Mouse (Mus musculus): ENCODE data around the gene Tecta. TPM values are rescaled to one million over a fixed set of nuclear protein-coding genes. Genes with fewer than 3 reads are reported as not detected.

Gene Tecta
- total RNA-seq, 2 experiments from 2014 or later: not detected

DNA sequence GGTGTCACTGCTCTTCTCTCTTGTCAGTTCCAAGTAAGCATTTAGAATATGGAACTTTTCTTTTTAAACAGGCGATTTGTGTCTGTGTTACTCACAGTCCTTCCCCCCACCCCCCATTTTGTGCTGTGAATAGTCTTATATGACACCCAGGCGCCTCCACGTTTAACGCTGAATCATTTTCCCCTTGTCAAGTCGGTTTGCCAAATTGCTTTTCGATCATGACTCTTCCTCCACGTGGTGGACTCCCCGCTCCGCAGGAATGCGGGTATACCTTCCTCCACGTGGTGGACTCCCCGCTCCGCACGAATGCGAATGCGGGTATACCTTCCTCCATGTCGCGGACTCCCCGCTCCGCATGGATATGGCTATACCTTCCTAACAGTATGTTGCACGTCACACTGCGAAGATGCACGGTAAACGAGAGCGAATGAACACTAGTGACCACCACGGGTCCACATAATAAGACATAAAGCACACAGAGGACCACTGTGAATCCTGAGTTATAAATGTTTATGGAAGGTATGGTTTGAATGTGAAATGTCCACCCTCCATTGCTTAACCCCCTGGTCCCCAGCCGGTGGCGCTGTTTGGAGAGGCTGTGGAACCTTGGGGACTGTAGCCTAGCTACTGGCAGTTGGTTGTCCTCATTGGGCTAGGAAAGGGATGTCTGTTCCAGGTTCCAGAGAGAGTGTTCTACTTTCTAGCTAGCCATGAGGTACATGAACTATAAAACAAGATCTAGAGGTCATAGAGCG is 74.9 kb downstream of the Tecta start:
- intact Hi-C loops (cut with DNase I): loop anchor here (5.0 to 10.0 kb wide), 3 partner anchors 247 to 460 kb away; no protein-coding TSS in a partner anchor
- no peak for DNase-seq

DNA sequence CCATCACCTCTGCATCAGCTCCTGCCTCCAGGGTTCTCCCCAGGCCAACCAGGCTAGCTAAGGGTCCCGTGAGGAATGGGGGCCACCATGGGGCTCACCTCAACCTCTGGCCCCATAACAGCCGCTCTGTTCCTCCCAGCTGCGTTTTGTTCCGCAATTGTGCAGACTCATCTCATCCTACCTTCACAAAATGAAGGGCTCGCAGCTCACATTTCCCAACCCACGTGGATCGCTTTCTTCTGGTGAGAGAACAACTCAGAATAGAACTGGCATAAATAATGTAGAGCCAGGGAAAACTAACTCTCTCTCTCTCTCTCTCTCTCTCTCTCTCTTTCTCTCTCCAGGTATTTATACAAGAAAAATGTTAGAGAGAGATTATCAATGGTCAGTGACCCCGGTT is 76.5 kb downstream of the Tecta start:
- intact Hi-C loops (cut with DNase I): loop anchor here (10.0 kb wide), 2 partner anchors 362 to 462 kb away; no protein-coding TSS in a partner anchor

DNA sequence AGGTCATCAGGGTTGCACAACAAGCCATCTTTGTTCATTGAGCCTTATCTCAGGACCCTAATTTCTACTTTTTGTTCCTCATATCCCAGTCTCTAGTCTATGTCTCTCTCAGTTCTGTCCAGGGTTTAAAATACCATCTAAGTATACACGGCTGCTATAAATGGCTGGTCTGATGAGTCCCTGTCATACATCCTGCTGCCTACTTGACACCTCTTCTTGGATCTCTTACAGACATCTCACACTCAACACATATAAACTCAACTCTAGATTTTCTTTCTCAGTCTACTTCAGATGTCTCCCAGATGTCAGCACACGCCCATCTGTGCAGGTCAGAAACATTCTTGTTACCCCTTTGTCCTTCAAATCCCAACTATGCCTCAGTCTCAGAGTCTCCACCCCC is 78.3 kb downstream of the Tecta start:
- intact Hi-C loops (cut with DNase I): loop anchor here (10.0 kb wide), 2 partner anchors 363 to 463 kb away; no protein-coding TSS in a partner anchor
- no peak for DNase-seq

More for the DNA sequence above, 76.5 kb downstream of the Tecta start:
- DNase-seq: no peak

DNA sequence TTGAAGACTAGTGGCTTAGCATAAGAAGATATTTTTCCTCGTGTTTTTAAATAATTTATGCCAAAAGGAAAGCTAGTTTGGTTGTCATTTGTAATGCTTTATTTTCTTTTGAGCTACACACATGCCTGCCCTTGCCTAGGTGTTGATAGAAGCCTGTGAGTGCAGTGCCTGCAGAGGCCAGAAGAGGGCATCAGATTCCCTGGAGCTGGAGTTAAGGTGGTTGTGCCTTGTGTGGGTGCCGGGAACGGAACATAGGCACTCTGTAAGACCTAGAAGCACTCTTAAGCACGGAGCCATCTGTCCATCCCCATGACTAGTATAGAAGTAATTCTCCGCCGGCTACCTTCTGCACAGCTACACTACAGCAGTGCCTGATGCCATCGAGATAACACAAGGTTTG is 79.1 kb downstream of the Tecta start:
- DNase-seq: no peak
- intact Hi-C loops (cut with DNase I): loop anchor here (10.0 kb wide), 2 partner anchors 364 to 464 kb away; no protein-coding TSS in a partner anchor

DNA sequence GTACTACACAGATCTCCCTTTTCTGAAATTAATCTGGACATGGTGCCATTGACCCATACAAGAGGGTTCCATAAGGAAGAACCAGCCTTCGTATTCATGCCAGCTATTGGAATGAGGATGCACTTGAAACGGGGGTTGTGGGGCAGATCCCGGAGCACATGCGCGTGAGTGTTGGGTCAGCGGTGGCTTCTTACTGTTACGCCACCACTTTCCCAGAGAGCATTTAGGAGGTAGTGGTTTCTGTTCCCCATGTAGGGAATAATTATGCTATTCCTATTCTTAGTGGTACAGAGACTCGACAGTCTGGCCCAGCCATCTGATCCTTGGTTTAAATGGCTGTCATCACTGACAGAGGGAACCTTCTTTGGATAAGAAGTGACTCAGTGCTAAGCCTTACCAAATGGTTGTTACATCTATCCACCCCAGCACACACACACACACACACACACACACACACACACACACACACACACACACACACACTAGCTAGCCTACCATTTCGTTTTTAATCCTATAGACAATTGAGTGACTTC is 81.2 kb downstream of the Tecta start:
- DNase-seq: no peak
- intact Hi-C loops (cut with DNase I): no loop called here

DNA sequence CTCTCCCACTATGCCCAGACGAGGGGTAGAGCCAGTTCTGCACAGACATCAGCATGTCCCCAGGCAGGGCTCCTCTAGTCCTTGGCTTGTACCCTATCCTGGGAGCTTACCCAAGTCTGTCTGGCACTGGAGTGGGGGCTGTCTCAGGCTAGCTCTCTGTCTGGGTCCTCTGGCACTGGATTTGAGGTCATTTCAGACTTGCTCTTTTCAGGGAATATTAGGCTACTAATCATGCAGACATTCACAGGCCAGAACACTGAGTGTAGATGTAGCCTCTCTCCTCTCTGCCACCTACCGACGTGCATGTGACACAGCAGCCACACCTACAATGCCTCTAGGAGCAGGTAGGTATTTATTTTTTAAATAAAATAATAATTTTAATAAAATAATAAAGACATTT is 82.4 kb downstream of the Tecta start:
- no peak for DNase-seq
- intact Hi-C loops (cut with DNase I): no loop called here

DNA sequence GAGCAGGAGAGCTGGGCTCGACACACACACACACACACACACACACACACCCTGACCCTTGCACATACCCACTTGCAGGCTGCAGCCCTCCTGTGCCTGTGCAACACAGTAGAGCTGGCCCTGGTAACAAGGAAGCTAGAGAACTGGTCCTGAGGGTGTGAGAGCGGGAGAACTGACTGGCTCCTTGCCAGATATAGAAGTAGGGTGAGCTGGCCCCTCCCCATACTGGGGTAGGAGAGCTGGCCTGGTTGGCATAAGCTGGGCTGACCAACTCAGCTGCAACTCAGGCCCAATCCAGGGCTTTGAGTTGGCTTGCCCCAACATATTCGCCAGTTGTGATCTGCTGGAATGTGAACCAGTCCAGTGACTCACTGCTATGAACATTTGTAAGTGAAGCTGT is 83.9 kb downstream of the Tecta start:
- no peak for DNase-seq
- intact Hi-C loops (cut with DNase I): no loop called here

DNA sequence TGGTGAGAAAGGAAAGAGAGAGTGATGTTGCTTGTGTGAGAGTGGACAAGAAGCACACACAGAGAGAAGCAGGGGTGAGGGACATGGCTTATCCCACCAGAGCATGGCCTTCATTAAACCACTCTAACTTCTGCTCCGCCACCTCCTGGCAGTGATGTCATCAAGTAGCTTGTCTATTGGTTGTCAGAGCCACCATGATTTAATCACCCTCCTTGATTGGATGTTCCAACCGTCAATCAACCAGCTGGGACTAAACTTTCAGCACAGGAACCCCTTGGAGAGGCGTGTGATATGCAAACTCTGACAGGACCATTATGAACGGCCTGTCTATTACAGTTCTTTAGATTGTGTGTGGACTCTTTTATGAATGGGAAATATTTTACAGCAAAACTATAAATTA is 84.8 kb downstream of the Tecta start:
- intact Hi-C loops (cut with DNase I): no loop called here

DNA sequence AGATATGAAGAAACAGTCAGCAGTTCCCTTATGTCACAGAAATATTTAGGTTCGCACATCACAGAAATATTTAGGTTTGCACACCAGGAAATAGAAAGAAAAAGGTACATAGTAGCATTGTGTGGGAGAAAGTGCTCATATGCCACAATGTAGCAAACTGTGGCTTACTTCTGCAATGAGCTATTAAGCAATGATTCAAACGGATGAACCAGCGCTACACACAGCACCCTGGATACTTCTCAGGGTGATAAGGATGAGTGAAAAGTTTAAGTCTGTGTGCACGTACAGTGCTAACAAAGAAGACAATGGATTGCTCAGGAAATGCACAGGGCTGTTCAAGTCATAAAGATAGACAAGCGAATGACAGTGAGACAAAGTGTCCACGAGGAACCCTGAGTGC is 85.3 kb downstream of the Tecta start:
- no peak for DNase-seq
- intact Hi-C loops (cut with DNase I): no loop called here

More for the DNA sequence above, 84.8 kb downstream of the Tecta start:
- no peak for DNase-seq

DNA sequence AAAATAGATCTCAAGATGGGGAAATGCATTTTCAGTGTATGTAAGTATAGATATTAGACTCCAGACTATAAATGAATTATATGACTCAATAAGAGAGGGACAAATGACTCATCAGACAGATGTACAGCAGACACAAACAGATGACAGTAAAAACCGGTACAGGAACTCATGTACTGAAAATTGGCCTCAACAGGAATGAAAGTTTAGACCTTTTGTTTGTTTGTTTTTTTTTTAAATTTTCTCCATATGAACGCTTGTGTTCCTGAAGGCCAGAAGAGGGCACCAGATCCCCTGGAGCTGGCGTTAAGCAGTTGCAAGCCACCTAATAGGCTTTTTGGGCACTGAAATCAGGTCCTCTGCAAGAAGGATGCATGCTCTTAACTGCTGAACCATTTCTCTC is 85.9 kb downstream of the Tecta start:
- no peak for DNase-seq
- intact Hi-C loops (cut with DNase I): no loop called here

DNA sequence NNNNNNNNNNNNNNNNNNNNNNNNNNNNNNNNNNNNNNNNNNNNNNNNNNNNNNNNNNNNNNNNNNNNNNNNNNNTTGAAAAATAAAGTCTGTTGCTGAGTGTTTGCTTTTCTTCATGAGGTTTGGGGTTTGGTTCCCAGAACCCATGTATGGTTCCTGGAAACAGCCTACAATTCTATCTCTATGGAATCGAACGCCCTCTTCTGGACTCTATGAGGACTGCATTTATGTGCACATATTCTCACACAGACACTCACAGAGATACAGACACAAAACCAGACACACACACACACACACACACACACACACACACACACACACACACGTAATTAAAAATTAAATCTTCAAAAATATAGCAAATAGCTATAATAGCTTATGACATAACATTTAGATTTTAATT is 88.4 kb downstream of the Tecta start:
- no peak for DNase-seq
- intact Hi-C loops (cut with DNase I): no loop called here

DNA sequence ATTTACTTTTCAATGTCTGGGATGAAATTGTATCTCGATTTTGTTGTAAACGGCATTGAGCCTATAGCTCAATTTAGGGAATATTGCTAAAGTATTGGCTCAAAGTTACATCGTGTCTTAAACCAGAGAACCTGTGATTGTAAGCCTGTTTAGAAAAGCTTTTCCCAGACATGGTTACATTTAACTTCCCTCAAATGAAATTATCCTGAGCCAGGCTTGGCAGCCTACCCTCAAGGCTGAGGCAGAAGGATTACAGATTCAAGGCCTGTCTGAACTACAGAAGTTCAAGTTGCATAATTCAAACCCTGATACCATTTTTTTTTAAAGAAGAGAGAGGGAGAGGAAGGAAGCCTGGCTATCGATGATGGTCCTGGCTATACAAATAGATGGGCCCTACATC is 95.8 kb downstream of the Tecta start:
- intact Hi-C loops (cut with DNase I): no loop called here
- no peak for DNase-seq

DNA sequence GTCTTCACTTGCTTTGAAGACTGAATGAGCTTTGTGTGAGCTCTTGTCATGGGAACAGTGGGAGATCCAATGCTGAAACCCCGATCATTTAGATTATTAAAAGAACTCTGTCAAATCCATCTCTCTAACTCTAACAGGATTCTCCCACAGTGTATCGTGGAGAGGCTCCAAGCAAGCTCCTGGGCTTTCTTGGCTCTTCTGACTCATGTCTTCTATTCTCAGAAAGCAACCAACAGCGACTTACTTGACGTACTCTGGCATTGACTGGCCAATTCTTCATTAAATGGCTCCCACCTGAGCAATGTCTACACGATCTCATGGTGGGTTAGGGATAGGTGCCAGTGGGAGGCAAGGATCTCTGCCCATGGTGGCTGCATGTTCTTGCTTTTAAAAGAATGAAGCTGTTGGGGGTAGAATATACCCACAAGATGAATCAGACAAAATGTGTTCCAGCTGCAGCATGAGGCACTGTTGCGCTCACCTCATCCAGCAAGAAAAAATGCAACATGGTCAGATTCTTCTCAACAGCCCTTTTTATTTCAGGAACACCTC is 98.6 kb downstream of the Tecta start:
- intact Hi-C loops (cut with DNase I): no loop called here
- no peak for DNase-seq

DNA sequence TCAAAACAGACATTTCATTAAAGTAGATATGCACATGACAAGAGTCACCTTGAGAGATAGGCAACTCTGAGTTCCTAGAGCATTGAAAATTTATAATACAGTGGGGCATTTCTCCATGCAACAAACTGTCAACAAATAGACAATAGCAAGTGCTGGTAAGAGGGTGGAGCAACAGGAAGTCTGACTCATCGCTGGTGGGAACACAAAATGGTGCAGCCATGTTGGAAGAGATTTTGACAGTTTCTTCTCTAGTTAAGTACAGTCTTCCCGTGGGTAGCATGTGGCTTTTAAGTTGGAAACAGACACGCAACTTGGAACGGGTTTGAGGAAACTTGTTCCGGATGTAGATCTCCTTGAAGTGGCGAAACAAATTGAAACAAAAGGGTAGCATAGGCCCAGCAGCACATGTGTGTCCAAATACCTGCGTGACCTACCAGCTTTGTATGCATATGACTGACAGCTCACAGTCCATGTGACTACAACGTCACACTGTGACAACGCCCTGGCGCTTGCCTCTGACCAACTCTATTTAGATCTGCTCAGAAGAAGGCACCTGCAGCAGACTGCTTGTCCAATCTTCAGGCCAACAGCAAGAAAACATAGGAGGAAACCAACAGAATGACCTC is 103.3 kb downstream of the Tecta start:
- DNase-seq: no peak
- intact Hi-C loops (cut with DNase I): no loop called here

DNA sequence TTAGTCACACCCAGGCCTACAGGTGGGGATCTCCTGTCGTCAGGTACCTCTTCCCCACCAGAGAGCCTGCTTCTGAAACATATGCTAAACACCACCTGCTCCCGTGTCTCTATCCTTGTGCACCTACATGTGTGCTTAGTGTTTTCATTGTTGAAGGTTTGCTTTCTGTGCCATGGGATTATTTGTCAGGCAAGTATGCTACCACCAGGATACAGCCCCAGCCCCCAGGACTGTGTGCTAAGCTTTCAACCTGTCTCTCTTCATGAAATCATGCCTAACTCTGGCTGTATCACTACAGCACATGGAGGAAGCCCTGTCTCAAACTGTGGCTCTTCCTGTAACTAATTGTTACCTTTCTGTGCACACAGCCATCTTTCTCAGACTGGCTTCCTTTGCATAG is 105.6 kb downstream of the Tecta start:
- no peak for DNase-seq
- intact Hi-C loops (cut with DNase I): no loop called here

DNA sequence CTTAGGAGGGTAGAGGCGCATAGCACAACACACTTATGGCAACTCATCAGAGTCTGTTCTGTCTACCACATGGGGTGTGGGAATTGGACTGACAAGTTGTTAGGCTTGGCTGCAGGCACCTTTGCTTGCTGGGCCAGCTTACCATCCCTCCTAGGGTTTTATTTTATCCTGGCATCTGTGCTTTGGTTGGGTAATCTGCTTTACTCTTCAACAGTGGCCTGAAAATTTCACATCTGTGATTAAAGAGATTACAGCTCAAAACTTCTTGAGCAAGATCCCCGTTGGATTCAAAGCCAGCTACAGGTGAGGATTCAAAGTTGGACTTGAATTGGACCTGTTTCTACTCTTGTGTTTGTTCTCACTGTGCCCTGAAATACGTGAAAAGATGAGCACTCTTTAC is 106.1 kb downstream of the Tecta start:
- no peak for DNase-seq
- intact Hi-C loops (cut with DNase I): no loop called here

DNA sequence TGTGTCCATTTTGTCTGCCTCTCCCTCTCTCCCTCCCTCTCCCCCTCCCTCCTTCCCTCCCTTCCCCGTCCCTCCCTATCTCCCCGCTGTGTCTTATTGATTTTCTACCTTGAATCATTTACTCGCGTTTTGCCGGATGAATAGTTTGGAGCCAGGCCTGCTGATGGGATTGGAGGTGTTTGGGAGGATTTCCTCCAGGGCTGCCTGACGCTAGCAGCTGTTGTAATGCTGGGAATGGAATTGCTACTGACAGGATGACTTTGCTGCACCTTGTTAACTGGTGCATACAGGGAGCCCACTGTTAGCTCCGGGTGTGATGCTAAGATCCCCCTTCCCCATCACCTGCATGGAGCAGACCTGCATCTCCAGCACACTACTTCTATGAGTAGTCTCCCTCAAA is 106.7 kb downstream of the Tecta start:
- intact Hi-C loops (cut with DNase I): no loop called here
- DNase-seq: no peak

DNA sequence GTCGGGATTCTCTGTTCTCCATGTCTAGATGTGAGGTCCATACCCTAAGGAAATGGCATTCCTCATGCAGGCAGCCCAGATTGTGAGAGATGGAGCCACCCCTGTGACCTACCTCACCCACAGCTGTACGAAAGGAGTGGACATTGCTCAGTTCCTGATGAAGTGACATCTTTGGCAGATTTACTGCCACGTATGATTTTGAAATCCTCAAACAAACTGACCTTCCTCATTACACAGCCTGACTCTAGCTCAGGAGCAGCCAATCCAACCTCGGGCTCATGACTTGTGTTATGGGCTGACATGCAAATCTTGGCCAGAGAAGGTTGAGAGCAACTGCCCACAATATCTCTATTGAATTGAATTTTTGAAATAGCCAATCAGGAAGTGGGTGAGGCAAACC is 120.1 kb downstream of the Tecta start:
- DNase-seq: no peak
- intact Hi-C loops (cut with DNase I): loop anchor here (10.0 kb wide), 1 partner anchor 835 kb away; no protein-coding TSS in a partner anchor
